Mouse (Mus musculus): Measurements from ENCODE around the gene Eif2b5.
A peak's percentile ranks its signal among the peaks of the same experiment; 100 is the strongest.

GRCm38 (mm10) chr16:20509349-20509748, 10.7 kb downstream of the Eif2b5 start:
- TF ChIP-seq POLR2A (IDR thresholded peaks at IDR 0.05; ENCODE audit: borderline replicate concordance, extremely low read depth, insufficient read depth, insufficient read length, poor library complexity, severe bottlenecking) (no peak), CTCF (IDR thresholded peaks at IDR 0.05; ENCODE audit: borderline replicate concordance, extremely low read depth, insufficient read depth, insufficient read length) (peak; percentile 51; the same call in 1 of the 2 replicates)

Measured in brain, embryonic 14.5 days (tissue).